Mouse (Mus musculus): Measurements from ENCODE around the gene Hist1h2ag.
A peak's percentile ranks its signal among the peaks of the same experiment; 100 is the strongest.

The Hist1h2ag gene

DNA sequence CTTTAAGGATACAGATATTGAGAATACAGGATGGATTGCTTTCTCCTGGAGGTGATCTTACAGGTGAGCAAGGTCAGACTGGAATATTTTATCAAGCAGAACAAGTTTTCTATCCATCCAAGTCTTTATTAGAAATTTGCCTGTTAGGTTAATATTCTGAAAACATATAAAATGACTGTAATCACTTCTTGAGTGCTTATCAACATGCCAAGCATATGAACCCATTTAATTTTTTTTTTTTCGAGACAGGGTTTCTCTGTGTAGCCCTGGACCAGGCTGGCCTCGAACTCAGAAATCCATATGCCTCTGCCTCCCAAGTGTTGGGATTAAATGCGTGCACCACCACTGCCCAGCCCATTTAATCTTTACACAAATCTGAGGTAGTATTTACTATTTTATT is 5.8 kb downstream of the Hist1h2ag start:
- DNase-seq (ENCODE audit: low spot score in 2 of 2) = no peak

DNA sequence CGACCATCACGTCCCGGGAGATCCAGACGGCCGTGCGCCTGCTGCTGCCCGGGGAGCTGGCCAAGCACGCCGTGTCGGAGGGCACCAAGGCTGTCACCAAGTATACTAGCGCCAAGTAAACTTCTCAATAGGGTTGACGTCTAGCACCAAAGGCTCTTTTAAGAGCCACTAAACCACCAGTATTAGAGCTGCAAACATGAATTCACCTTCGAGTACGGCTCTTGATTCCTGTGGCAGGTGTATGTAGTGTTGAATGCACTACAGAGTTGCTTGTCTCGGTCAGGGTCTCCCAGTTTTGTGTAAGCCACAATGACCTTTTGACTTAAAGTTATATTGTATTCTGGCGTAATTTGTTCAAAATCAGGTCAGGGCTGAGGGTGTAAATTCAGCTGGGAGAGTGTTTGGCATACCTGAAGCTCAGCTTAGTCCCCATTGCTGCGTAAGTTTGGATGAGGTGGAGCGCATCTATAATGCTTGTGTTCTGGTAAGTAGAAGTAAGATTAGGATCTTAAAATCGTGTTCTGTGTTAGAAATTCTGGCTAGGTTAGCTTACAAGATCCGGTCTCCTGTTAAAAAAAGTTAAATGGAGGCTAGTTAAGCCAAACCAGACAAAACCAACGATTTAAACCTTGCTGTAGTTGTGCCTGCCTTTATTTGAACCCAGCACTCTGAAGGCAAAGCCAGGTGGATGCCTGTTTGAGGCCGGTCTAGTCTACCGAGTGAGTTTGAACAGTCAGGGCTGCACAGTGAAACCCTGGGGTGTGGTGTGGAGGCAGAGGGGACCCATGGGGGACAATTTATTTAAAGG is 6.4 kb downstream of the Hist1h2ag start:
- DNase-seq (ENCODE audit: low spot score in 2 of 2) = no peak

DNA sequence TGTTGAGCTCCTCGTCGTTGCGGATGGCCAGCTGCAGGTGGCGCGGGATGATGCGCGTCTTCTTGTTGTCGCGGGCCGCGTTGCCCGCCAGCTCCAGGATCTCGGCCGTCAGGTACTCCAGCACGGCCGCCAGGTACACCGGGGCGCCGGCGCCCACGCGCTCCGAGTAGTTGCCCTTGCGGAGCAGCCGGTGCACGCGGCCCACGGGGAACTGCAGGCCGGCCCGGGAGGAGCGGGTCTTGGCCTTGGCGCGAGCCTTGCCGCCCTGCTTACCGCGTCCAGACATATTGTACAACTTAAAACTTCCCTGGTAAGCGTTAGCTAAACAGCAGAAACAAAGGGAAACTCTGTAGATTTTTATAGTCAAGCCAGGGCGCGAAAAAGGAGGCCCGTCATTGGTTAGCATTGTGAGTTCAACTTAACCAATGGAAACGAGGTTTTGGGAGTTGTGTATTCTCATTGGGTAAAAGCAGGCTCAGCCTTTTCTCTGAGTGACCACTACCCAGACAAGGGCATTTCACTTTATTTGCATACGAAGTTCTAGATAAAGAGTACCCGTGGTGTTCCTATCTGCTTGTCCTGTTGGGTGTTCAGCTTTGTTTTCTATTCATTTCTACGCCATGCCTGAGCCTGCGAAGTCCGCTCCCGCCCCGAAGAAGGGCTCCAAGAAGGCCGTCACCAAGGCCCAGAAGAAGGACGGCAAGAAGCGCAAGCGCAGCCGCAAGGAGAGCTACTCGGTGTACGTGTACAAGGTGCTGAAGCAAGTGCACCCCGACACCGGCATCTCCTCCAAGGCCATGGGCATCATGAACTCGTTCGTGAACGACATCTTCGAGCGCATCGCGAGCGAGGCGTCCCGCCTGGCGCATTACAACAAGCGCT is 7.2 kb downstream of the Hist1h2ag start, which contains the start of the genes Hist1h2ah and Hist1h2bk:
TSS of gene Hist1h2ah (minus strand) at position 302 of the 882 bp plus-strand sequence.
TSS of gene Hist1h2bk (plus strand) at position 604 of the 882 bp plus-strand sequence.
- peak; percentile 86 to 93 for DNase-seq (ENCODE audit: low spot score in 2 of 2)

DNA sequence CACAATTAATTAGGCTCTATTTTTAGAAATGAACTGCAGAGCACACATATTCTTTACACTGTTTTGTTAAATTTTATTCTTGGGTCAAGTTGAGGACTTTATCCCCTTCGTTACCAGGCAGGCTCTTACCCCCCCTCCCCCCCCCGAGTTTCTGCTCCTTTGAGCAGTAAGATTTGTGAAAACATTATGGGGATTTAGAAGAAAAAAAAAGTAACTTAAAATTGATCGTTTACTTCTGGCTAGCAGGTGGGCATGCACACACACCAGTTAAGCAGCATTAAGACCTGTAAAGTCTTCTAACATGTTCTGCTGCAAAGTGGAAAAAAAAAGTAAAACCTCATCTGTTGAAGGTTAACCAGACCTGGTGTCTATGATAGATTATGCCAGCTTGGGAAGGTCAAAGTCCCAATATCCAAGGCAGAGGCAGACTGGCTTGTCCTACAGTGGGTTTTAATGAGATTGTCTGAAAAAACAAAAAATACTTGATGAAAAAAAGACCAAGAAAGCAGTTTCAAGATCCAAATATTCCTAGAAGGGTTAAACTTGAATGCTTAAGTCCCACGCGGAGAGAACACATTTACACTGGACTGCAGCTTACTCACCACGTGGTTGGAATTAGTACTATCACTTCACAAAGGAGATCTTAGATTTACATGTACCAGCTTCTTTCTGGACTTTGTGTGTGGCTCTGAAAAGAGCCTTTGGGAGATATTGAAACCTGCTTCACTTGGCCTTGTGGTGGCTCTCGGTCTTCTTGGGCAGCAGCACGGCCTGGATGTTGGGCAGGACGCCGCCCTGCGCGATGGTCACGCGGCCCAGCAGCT is 8.1 kb downstream of the Hist1h2ag start:
- DNase-seq (ENCODE audit: low spot score in 2 of 2) = no peak

DNA sequence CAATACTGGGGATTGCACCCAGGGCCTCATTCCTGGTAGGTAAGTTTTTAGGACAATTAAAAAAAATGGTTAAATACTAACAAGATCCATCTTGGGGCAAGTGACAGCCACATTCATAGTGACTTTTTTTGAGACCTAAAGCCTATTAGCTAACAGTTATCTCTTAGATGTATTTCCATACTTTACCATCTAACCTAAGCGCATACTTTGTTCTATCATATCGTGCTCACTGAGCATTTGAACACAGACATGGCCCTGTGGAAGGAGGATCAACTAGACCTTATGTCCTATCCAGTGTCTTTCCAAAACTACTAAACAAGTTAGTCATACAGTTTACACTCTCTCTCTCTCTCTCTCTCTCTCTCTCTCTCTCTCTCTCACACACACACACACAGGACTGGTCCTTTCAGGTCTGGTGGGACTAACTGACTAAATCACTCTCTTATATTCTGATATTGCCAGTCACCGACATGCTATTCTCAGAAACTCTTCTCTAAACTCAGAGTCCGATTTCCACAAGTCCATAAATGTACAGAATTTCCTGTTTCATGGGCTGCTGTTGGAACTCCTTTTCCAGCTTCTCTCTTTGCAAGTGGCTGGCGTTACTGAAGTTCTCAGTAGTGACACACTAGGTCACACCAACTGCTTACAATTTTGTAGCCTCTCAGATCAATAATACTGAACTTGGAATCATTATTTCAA is 8.9 kb downstream of the Hist1h2ag start:
- no peak for DNase-seq (ENCODE audit: low spot score in 2 of 2)

DNA sequence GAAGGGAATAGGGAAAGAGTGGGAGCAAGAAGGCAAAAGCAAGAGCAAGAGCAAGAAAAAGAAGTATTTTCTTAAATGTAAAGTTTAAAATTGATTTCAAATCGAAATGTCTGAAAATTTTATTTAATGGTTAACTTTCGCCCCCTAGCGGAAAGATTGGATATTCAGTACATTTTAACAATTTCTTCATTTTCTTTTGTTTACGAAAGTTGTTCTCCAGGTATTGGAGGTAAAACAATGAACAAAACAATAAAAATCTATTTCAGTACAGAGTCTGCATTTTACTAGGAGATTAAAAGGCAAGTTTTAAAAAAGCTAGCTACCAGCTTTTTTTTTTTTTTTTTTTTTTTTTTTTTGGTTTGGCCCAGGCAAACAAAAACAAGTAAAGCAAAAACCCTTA is 12.3 kb downstream of the Hist1h2ag start:
- DNase-seq (ENCODE audit: low spot score in 2 of 2) = no peak

DNA sequence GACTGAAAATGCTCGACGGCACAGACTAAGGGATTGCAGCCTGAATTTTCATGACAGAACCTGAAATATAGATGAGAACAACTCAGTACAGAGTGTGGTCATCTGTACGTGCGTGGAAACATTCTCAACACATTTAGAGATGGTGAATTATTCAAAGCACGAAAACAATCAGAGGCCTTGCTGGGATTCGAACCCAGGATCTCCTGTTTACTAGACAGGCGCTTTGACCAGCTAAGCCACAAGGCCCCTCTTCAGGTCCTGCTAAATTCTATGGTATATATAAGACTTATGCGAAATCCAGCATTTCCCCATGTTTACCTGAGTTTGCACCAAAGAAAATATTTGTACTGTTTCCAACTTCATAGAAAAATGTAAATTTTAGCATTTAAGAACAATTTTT is 12.8 kb downstream of the Hist1h2ag start:
- no peak for DNase-seq (ENCODE audit: low spot score in 2 of 2)

DNA sequence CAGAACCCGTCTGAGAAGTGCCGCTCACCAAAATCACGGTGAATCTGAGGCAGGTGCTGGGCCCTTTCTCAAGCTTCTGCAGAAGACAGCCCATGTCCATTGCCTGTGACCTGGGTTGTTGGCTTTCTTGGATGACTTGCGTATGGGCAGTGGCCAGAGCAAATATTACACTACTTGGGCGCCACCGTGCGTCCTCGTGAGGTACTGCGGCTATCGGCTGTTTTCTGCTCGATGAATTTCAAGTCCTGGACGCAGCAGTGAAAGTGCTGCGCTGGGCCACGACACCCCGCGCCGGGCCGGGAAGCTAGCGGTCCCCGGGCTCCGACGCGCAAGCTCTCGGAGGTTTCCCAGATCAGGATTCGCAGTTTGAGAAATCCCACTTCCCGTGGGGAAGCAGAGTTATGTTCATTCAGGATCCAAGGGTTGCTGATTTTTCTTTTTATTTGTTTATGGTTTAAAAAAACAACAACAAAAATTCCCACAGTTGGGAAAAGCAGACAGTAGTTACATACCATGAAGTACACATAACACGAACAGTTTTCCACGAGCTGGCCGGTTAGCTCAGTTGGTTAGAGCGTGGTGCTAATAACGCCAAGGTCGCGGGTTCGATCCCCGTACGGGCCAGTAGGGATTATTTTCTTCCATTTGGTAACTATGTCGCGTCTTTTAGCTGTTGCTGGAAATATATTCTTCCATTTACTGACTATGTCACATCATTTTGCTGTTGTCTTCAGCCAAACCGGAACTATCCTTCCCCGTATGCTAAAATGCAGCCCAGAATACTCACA is 13.9 kb downstream of the Hist1h2ag start:
- DNase-seq (ENCODE audit: low spot score in 2 of 2) = peak; percentile 85 to 92

DNA sequence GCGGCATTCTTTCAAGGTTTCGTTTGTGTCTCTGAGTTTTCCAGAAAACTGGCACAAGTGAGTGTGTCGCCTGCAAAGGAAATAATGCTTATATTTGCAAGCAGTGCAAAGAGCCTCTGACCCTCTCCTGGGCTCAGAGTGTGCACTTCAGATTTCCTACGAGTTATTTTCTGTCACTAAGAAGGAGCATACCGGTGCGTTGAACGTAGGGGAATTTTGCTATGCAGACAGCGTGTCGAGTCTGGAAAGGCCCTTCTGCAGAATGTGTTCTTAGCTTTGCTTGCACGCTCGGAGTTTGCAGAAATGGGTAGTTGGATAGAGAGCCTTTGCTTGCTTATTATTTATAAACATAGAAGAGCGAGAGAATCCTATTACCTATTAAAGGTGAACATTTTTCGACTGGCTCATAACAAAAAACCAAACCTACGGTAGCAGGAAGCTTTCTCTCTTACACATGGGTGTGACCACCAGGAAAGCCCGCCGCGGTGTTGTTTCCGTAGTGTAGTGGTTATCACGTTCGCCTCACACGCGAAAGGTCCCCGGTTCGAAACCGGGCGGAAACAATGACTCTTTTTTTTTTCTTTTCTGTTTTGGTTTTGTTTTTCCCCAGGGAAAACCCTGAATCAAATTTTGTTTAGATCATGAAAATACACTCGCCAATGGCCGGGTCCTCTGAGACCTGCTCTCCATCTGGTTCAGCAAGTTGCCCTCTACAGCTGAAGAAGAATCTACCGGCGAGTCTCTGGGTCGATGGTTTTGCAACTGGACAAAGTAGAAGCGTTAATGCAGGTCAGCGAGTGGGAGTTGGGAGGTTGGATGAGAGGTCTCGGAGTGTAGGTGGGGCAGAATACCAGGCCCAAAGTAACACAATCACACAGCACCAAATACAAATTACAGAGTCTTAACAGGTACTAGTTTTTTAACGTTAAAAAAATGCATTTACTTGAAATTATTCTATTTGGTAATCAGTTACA is 16.4 kb downstream of the Hist1h2ag start:
- peak; percentile 76 to 87 for DNase-seq (ENCODE audit: low spot score in 2 of 2)

DNA sequence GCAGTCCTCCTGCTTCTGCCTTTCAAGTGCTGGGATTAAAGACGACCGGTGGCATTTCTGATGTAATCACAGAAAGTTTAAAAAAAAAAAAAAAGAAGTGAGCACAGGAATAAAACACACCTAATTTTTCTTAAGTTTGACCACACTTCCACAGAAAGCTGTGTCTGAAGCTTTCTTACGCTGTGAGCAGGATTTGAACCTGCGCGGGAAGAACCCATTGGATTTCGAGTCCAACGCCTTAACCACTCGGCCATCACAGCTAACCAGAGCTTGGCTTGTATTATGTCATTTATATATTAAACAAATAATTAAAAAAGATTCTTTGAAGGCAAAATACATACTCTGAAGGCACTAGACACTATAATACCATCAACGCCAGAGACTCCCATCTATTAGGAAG is 20.5 kb downstream of the Hist1h2ag start:
- peak; percentile 72 to 81 for DNase-seq (ENCODE audit: low spot score in 2 of 2)

DNA sequence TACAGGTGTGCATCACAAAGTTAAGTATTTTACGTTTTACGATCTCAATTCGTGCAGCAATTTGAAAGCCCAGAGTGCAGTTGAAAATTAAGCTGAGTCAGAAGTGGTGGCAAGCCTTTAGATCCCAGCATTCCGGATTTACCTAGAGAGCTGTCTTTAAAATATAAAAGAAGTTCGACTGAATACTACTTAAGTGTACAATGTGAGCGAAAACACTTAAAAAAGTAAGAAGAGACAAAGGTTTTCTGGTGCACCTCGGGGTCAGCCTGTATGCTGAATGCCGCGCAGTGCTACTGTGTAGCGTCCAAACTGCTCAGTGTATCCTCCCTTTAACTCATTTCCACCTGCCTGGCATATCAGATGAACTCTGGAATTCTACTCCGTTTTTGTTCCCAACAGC is 21.2 kb downstream of the Hist1h2ag start:
- no peak for DNase-seq (ENCODE audit: low spot score in 2 of 2)

DNA sequence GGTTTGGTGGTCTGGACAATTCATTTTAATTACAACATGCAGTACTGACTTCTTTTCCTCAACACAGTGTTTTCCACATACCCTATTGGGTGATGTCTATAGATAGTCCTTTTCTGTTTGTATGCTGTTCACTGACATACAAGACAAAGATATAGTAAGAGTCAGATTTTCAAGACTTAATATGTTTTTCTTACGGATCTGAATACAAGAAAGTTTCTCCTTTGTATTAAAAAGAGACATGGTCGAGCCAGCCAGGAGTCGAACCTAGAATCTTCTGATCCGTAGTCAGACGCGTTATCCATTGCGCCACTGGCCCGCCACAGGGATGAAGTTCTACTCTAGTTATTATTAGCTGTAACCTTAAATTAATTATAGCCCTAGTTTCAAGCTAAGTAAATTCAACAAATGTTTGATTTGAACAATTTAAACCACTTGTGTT is 21.8 kb downstream of the Hist1h2ag start:
- DNase-seq (ENCODE audit: low spot score in 2 of 2) = peak; percentile 62 to 71

DNA sequence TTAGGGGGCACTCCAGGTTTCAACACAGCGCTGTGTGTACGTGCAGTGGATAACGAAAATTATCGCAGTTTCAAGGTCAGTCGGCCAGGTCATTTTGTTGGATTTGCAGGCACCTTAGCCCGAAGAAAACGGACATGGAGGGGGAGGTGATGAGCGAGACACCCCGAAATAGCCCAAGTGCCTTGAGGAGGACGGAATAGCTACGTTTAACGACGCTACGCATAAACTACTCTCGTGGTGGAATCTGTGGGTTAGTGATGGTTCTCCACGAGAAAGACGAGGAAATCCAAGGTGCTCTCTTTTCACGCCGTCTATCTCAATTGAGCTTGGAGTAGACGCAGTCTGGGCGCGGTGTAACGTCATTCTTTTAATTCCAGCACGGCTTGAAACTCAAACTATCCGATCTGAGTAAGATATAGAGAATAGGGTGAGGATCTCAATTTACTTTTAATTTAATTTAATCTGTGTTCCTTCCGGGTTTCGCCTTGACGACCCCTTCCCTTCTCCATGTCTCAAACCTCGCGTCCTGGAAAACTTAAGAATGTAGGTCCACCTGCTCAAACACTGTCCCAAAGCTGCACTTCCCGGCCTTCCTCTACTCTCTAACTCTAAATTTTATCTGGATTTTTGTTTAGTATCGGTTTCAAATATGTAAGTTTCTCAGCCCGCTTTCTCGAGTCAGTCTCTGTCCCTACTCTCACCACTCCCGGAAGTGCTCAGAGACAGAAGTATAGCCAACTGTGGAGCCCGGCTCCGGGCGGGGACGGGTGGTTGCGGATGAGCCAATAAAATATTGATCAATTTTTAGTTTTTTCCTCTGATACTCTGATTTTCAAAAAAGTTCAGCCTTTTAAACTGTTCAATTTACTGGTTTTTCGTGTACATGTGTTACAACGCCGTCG is 22.6 kb downstream of the Hist1h2ag start:
- DNase-seq (ENCODE audit: low spot score in 2 of 2) = peak; percentile 59 to 66

DNA sequence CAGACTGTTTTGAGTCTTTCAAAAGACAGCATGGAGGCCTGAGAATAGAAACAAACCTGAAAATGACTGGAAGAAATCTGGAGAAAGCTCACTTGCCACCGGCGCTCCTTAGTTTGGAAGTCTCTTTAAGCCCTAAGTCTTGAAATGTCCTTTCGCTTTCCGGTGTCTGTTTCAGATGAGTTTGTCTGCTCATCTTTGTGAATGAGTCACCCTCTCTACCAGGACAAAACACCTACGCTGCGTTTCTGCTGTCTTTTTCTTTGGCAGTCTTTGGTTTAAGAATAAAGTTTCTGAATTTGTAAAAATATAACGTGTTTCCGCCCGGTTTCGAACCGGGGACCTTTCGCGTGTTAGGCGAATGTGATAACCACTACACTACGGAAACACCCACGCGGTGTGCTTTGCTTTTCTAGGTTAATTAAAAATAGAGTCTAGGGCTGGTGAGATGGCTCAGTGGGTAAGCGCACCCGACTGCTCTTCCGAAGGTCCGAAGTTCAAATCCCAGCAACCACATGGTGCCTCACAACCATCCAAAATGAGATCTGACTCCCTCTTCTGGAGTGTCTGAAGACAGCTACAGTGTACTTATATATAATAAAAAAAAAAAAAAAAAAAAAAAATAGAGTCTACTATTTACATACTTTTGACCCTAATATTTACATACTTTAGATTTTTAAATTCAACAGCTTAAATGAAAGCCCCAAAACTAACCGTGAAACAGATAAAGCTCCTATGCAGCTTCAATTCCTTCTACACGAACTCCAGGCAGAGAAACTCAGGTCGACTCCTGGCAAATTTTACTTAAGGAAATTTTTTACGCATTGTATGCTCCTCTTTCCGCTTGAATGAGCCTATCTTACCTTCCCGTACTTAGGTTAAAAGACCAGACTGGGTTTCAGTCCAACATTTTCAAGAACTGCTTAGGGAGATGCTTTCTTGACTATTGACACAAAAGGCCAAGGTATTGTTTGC is 27.0 kb downstream of the Hist1h2ag start:
- peak; percentile 81 to 86 for DNase-seq (ENCODE audit: low spot score in 2 of 2)

DNA sequence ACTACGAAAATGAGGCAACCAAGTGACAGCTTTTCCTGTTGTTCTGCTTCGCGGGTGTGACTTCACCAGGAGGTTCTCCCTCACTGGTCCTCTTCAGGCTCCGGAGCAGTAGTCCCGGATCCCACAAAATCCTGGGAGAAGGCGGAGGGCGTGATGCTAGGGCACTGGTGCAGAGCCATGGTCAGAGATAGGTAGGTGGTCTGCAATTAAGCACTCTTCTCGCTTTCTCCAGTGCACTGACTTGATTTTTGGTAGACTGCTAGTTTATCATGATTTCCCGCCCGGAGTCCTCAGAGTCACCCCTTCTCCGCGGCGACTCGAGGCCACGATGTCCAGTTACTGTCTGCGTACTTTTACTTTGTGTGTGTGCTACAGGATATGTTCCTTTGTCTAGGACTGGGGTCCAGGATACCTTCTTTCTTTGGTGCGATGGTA is 28.3 kb downstream of the Hist1h2ag start:
- no peak for DNase-seq (ENCODE audit: low spot score in 2 of 2)

DNA sequence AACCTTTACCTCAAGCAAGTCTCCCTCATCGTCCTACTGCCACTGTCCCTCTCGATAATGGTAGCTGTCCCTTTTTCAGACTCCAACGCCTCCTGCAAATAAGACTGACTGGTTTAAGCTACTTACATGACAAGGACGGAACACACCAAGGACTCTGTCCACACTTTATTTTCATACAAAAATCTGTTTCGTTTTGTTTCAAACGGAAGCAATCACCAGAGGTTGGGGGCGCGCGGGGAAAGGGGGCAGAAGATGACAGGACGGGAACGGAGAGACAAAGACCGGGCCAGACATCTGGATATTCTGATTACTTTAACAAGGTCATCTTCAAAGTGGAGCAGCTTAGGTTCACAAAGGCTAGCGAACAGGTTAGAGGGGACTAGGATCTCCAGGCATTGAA is 29.0 kb downstream of the Hist1h2ag start:
- no peak for DNase-seq (ENCODE audit: low spot score in 2 of 2)

DNA sequence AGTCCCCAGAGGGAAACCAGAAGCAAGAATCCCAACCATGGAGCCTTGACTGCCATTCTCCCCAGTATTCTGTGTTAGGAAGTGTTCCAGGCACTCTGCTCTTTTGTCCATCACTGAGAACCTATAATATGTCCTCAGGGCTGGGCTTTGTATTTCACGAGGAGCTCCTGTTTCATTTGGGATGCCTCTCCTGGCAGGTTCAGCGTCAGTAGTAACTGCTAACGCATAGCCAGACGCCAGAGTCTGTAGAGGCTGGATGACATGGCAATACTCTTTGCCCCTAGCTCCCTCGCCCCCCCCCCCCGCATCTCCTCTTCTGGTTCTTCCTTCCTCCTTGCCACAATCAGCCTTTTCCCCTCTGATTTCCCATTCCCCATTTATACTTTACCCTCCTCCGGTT is 33.1 kb downstream of the Hist1h2ag start, which contains the start of gene Prss16:
TSS of gene Prss16 (minus strand) at position 101 of the 400 bp plus-strand sequence.
- no peak for DNase-seq (ENCODE audit: low spot score in 2 of 2)
